1 mouse cellular context compared by ENCODE assay signal in the genomic region with DNA sequence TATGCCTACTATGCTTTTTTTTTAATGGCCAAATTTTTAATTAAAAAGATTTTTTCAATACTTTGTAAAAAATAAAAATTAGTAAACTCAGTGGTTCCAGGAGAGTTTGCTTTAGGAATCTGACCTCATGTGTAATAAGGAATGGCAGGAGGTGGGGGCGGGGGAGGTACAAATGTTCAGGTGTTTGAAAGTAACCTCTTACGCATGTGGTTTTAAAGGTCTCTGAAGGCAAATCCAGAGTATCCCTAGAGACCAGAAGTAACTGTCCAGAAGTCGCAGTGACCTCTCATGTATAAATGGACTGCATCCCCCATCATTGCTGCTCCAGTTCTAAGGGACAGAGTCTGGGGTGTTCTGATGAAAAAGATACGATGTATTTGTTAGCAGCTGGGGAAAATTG.
TF ChIP-seq lines count a peak whose summit lies in the region.

No protein-coding gene starts in this region.

TF ChIP-seq in CH12.LX, 34 proteins besides CTCF, POLR2A, EP300 and RAD21 (continued from another document):
- TF ChIP-seq CHD2 (IDR thresholded peaks at IDR 0.05; ENCODE audit: low read length) (peak; percentile 51; the same call in 1 of the 2 replicates), ZMIZ1 (IDR thresholded peaks at IDR 0.05; ENCODE audit: low read depth, low read length) (no peak), TBP (conservative IDR thresholded peaks at IDR 0.05; ENCODE audit: low read depth, low read length) (no peak), GABPA (IDR thresholded peaks at IDR 0.05; ENCODE audit: insufficient replicate concordance, low read depth, low read length) (no peak), USF1 (IDR thresholded peaks at IDR 0.05; ENCODE audit: low read depth, low read length) (no peak), MXI1 (IDR thresholded peaks at IDR 0.05; ENCODE audit: low read depth, low read length) (peak; percentile 58), MEF2A (IDR thresholded peaks at IDR 0.05; ENCODE audit: borderline replicate concordance, low read depth, low read length) (peak; percentile 42; the same call in 1 of the 2 replicates), ZKSCAN1 (IDR thresholded peaks at IDR 0.05; ENCODE audit: borderline replicate concordance, low read depth, low read length) (no peak), SMC3 (IDR thresholded peaks at IDR 0.05; ENCODE audit: low read depth, low read length) (no peak), TCF12 (IDR thresholded peaks at IDR 0.05; ENCODE audit: low read depth, low read length) (0 out of 2 replicates have a peak, but pooled peaks have one; percentile 39), SIN3A (IDR thresholded peaks at IDR 0.05; ENCODE audit: low read length) (no peak; the same call in 1 of the 2 replicates), MYC (IDR thresholded peaks at IDR 0.05; ENCODE audit: low read depth, low read length) (no peak), MAZ (IDR thresholded peaks at IDR 0.05; ENCODE audit: low read depth, low read length) (no peak), RCOR1 (conservative IDR thresholded peaks at IDR 0.05; ENCODE audit: low read depth, low read length) (no peak), JUND (conservative IDR thresholded peaks at IDR 0.05; ENCODE audit: low read depth, low read length) (no peak), E2F4 (IDR thresholded peaks at IDR 0.05; ENCODE audit: insufficient replicate concordance, low read depth, low read length) (no peak), KAT2A (IDR thresholded peaks at IDR 0.05; ENCODE audit: insufficient replicate concordance, low read length) (no peak), UBTF (IDR thresholded peaks at IDR 0.05; ENCODE audit: low read depth, low read length) (no peak), ETS1 (conservative IDR thresholded peaks at IDR 0.05; ENCODE audit: low read depth, low read length) (peak; percentile 22; the same call in 1 of the 2 replicates), POLR2AphosphoS2 (IDR thresholded peaks at IDR 0.05; ENCODE audit: low read depth, low read length) (no peak), MAFK (IDR thresholded peaks at IDR 0.05; ENCODE audit: insufficient replicate concordance, low read length) (no peak), BHLHE40 (IDR thresholded peaks at IDR 0.05; ENCODE audit: low read depth, low read length) (peak; percentile 28; the same call in 1 of the 2 replicates), ZC3H11A (IDR thresholded peaks at IDR 0.05; ENCODE audit: low read depth, low read length) (no peak), CHD1 (IDR thresholded peaks at IDR 0.05; ENCODE audit: low read depth, low read length) (no peak)
